Mouse (Mus musculus): Measurements from ENCODE around the gene Snf8.

Snf8 gene

GRCm38 (mm10) chr11:96028130-96028529, 6.6 kb upstream of the Snf8 start:
- no peak for DNase-seq (ENCODE audit: low read depth, low spot score)

- DNase-seq (ENCODE audit: low read depth, low spot score): no peak
Measured at GRCm38 (mm10) chr11:96030571-96030970, 4.1 kb upstream of the Snf8 start.

- no peak for DNase-seq (ENCODE audit: low read depth, low spot score)
Measured at GRCm38 (mm10) chr11:96031701-96032100, 3.0 kb upstream of the Snf8 start.

DNA sequence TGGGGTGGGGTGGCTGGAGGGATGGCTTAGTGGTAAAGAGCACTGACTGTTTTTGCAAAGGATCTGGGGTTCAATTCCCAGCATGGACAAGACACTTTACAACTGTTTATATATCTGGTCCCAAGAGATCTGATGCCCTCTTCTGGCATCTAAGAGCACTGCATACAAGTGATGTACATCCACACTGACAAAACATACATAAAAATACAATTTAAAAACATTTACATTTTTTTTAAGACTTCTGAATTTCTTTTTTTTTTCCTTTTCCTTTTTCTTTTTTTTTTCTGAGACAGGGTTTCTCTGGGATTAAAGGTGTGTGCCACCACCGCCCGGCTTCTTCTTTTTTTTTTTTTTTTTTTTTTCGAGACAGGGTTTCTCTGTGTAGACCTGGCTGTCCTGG, 1.4 kb upstream of the Snf8 start:
- DNase-seq (ENCODE audit: low read depth, low spot score): no peak

DNA sequence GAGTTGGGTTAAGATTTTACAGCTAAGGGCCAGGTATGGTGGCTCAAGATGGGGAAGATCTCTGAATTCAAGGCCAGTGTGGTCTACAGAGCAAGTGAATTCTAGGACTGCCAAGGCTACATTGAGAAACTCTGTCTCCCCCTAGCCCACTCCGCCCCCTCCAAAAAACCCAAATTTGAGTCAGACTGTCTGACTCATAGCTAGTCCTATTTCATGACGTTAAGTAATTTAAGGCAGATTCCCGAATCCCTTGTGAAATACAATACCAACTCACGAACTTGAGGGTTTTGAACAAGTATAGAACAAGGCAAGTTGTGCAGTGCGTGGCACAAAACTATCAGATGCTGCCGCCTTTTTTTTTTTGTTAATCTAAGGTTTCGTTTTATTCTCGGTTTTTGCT, 569 bp upstream of the Snf8 start:
- no peak for DNase-seq (ENCODE audit: low read depth, low spot score)

- no peak for DNase-seq (ENCODE audit: low read depth, low spot score)
Measured at GRCm38 (mm10) chr11:96035133-96035532, 448 bp downstream of the Snf8 start.

DNA sequence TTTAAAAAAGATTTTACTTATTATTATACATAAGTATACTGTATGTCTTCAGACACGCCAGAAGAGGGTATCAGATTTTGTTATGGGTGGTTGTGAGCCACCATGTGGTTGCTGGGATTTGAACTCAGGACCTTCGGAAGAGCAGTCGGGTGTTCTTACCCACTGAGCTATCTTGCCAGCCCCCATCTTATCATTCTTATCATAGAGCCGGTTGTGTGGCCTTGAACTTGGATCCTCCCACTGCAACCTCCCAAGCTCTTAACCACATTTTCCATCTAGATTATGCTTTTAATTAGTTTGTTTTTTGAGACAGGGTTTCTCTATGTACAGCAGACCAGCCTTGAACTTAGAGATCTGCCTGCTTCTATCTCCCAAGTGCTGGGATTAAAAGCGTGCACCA, 2.8 kb downstream of the Snf8 start:
- no peak for DNase-seq (ENCODE audit: low read depth, low spot score)

- no peak for DNase-seq (ENCODE audit: low read depth, low spot score)
Measured at GRCm38 (mm10) chr11:96038560-96038959, 3.9 kb downstream of the Snf8 start.

GRCm38 (mm10) chr11:96044803-96045567, 10.3 kb downstream of the Snf8 start:
- DNase-seq (ENCODE audit: low read depth, low spot score): no peak

GRCm38 (mm10) chr11:96046028-96046427, 11.3 kb downstream of the Snf8 start:
- DNase-seq (ENCODE audit: low read depth, low spot score): no peak

GRCm38 (mm10) chr11:96046793-96047192, 12.1 kb downstream of the Snf8 start:
- no peak for DNase-seq (ENCODE audit: low read depth, low spot score)

DNA sequence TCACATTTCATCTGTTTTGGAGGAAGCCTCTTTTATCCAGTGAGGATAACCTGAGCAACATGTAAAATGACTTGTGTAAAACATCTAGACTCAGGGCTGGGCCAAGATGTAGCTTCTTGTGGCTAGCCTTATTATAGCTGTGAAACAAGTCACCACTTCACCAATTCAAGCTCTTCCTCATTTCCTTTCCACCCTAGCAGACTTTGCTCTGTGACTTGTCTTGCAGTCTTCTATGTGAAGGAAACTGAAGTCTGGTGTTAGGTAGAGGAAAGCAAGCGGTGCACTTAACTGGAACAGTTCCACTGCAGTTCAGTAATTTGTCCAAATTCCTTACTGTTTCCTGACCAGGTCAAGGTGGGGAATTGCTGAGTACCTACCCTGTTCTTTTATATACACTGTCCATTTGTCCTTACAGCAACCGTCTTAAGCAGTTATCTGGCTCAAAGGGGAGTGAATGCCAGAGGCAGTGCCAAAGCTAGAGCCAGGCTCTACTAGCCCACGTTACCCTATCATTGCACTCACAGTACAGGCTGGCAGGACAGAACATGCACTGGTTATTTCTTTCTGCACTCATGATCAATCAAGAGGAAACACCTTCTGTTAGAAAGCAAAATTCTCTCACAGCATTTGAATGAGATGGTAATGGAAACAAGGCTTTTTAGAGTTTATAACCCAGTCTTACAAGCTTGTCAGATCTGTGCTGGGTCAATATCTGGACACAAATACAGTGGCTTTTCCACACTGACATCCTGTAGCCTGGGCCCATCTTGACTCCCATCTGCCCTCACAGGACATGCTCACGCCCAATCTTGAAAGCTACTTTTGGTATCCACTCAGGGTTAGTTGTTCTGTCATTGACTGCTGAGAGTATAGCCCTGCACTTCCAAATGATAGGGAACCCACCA, 13.0 kb downstream of the Snf8 start:
- DNase-seq (ENCODE audit: low read depth, low spot score): no peak

DNA sequence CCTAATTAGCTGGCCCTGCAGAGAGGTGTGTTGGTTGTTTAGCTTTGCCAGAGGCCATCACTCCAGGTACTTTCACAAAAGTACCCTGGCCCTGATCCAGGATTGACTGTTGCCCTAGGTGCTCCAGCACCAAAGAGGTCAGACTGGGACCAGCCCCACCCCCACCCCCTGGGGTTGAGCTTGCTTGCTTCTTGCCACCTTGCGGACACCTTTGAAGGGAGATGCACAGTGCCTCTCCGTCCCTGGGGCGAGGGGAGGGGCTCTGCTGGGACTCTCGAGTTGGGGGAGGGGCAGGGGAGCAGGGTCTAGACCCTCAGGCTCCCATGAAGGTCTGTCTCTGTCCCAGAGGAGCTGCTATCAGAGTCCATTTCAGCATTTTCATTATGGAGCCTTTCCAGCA, 15.3 kb downstream of the Snf8 start:
- no peak for DNase-seq (ENCODE audit: low read depth, low spot score)

GRCm38 (mm10) chr11:96050854-96051253, 16.2 kb downstream of the Snf8 start:
- DNase-seq (ENCODE audit: low read depth, low spot score): no peak

GRCm38 (mm10) chr11:96058309-96058708, 23.6 kb downstream of the Snf8 start:
- no peak for DNase-seq (ENCODE audit: low read depth, low spot score)

GRCm38 (mm10) chr11:96064521-96065214, 30.0 kb downstream of the Snf8 start:
- DNase-seq (ENCODE audit: low read depth, low spot score): no peak

DNA sequence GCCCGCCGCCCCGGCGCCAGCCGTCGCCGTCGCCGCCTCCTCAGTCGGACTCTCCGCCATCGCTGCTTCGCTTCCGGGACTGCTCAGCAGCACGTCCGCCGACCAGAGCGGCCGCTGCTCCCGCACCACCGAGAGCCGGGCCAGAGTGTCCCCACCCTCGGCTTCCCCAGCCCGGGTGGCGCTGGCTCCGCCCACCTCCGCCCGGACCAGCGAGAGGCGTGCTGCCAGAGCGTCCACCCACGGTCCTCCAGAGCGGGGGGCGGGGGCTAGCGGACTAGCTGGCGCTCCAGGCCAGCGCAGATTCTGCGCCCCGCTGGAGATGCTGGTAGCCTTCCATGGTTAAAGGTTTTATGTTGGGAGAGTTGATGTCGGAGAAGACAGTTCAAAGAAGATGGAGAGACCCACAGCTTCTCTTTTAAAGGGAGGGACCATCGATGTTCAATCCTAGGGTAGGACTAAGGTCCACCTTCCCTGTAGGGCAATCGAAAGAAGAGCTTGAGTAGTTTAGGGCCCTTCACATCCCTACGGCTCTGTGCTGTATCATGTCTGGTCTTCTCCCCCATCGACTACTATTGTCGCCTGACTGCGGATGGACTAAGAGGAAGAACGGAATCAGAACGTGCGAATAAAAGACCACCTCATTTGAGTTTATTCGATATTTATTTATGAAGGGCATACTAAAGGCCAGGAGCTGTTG, 30.7 kb downstream of the Snf8 start, which contains the start of gene Ube2z:
Gene Ube2z, minus strand, starts transcription at position 174 of the 697 bp plus-strand sequence.
- peak; percentile 91 for DNase-seq (ENCODE audit: low read depth, low spot score)

- DNase-seq (ENCODE audit: low read depth, low spot score): no peak
Measured at GRCm38 (mm10) chr11:96068231-96068630, 33.5 kb downstream of the Snf8 start.

GRCm38 (mm10) chr11:96070353-96070752, 35.7 kb downstream of the Snf8 start:
- DNase-seq (ENCODE audit: low read depth, low spot score): no peak

DNA sequence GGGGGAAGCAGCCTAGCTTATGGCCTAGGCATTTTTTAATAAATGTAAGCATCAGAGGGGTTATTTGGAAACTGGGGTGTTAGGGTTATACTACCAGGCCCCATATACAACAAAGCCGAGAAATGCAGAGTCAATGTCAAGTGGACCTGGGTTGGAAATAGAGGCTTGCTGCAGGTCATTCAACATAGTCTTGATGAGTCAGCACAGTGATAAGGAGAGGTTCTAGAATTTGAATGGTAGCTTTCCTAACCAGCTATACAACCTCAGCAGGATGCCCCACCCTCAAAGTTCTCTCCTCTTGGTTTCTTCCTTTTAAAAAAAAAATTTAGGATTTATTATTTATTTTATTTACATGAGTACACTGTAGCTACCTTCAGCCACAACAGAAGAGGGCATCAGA, 36.3 kb downstream of the Snf8 start:
- no peak for DNase-seq (ENCODE audit: low read depth, low spot score)

DNA sequence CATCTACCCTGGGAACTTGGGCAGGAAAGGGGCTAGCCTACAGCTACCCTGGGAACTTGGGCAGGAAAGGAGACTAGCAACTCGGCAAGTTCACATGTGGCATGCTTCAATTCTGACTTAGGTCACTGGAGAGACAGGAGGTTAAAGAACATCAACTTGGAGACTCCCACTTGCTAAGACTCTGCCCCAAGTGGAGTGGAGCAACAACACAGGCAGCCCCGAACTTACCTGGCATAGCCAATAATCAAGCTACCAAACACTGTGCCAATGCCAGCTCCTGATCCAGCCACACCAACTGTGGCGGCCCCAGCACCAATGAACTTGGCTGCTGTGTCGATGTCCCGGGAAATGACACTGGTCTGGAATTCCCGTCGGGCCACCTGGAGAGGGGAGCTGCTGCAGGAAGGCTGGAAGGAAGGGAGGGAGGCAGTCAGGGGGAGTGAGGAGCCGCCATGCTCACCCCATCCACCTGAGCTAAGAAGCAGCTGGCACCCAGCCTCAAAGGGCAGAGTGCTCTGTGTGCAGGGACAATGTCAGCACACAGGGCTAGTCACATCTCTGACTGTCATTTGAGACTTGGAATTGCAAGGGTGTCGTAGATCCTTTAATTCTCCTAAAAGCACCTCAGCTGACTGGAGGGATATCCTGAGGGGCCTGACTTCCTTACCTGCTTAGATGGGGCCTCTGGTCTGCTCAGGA, 38.8 kb downstream of the Snf8 start:
- no peak for DNase-seq (ENCODE audit: low read depth, low spot score)

All from telencephalon, adult 2 months (tissue).